Mouse (Mus musculus): Measurements from ENCODE around the gene Itpr3. TPM values are rescaled to one million over a fixed set of nuclear protein-coding genes. Genes with fewer than 3 reads are reported as not detected.

The Itpr3 gene
- total and polyA plus RNA-seq, 3 experiments: 4.6 to 6.7 (median 6.2) TPM

GRCm38 (mm10) chr17:27081868-27082267 lies 24.8 kb downstream of the Itpr3 start:
- intact Hi-C loops (cut with DNase I): no loop called here
- no peak for TF ChIP-seq CTCF (IDR thresholded peaks at IDR 0.05)
- TF ChIP-seq EP300 (IDR thresholded peaks at IDR 0.05; ENCODE audit: insufficient read depth, low read depth, low read length): no peak
- no peak for TF ChIP-seq POLR2A (IDR thresholded peaks at IDR 0.05; ENCODE audit: insufficient read depth, low read depth, low read length)
- DNase-seq: no peak
- H3K4me1 ChIP-seq (ENCODE audit: control insufficient read depth, insufficient read depth, low read length): peaks cover 3% of the 10 kb centered on the region
- H3K9ac ChIP-seq (ENCODE audit: low read depth, low read length): no peak overlapping the region
- H3K27me3 ChIP-seq (ENCODE audit: control insufficient read depth, insufficient read depth, low read length): no peaks in the 10 kb centered on the region
- no peaks in the 10 kb centered on the region for H3K36me3 ChIP-seq (ENCODE audit: control insufficient read depth, insufficient read depth, low read length)
- H3K4me3 ChIP-seq: no peak overlapping the region
- no peak overlapping the region for H3K27ac ChIP-seq
- H3K79me2 ChIP-seq (replicated peaks; ENCODE audit: control insufficient read depth, insufficient read depth, low read length): no peaks in the 10 kb centered on the region
- 89% methylated on average over 5 of the region's 5 CpGs for WGBS

- no peak for DNase-seq
- Histone ChIP-seq H3K27ac (no peak overlapping the region), H3K4me3 (no peak overlapping the region), H3K9ac (ENCODE audit: low read depth, low read length) (no peak overlapping the region), H3K36me3 (ENCODE audit: control insufficient read depth, insufficient read depth, low read length) (no peaks in the 10 kb centered on the region), H3K27me3 (ENCODE audit: control insufficient read depth, insufficient read depth, low read length) (no peaks in the 10 kb centered on the region), H3K4me1 (ENCODE audit: control insufficient read depth, insufficient read depth, low read length) (peaks cover 3% of the 10 kb centered on the region), H3K79me2 (replicated peaks; ENCODE audit: control insufficient read depth, insufficient read depth, low read length) (no peaks in the 10 kb centered on the region)
- intact Hi-C loops (cut with DNase I): no loop called here
- WGBS: 45% methylated on average over 8 of the region's 8 CpGs
- no peak for TF ChIP-seq CTCF (IDR thresholded peaks at IDR 0.05)
- TF ChIP-seq POLR2A (IDR thresholded peaks at IDR 0.05; ENCODE audit: insufficient read depth, low read depth, low read length): no peak
- TF ChIP-seq EP300 (IDR thresholded peaks at IDR 0.05; ENCODE audit: insufficient read depth, low read depth, low read length): no peak
Measured at GRCm38 (mm10) chr17:27082796-27083195, 25.7 kb downstream of the Itpr3 start.

GRCm38 (mm10) chr17:27083601-27084000 lies 26.5 kb downstream of the Itpr3 start:
- Histone ChIP-seq H3K27me3 (ENCODE audit: control insufficient read depth, insufficient read depth, low read length) (no peaks in the 10 kb centered on the region), H3K4me1 (ENCODE audit: control insufficient read depth, insufficient read depth, low read length) (peaks cover 3% of the 10 kb centered on the region), H3K36me3 (ENCODE audit: control insufficient read depth, insufficient read depth, low read length) (no peaks in the 10 kb centered on the region), H3K79me2 (replicated peaks; ENCODE audit: control insufficient read depth, insufficient read depth, low read length) (no peaks in the 10 kb centered on the region), H3K4me3 (no peak overlapping the region), H3K9ac (ENCODE audit: low read depth, low read length) (no peak overlapping the region), H3K27ac (no peak overlapping the region)
- WGBS: 37% methylated on average over 9 of the region's 9 CpGs
- DNase-seq: no peak
- TF ChIP-seq CTCF (IDR thresholded peaks at IDR 0.05) (no peak), EP300 (IDR thresholded peaks at IDR 0.05; ENCODE audit: insufficient read depth, low read depth, low read length) (no peak), POLR2A (IDR thresholded peaks at IDR 0.05; ENCODE audit: insufficient read depth, low read depth, low read length) (no peak)
- intact Hi-C loops (cut with DNase I): no loop called here

DNA sequence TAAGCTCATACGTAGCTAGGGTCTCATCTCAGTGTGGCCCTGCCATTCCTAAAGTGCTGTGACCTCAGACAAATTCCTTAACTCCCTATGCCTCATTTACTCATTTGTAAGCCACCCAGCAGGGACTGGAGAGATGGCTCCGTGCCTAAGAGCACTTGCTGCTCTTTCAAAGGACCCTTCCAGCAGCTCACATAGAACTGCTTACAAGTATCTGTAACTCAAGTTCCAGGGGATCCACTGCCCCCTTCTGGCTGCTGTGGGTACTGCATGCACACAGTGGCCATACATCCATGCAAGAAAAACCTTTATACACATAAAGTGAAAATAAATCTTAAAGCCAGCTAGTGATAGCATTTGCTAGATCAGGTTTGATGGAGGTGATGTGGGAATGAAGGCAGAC lies 28.6 kb downstream of the Itpr3 start:
- Histone ChIP-seq H3K36me3 (ENCODE audit: control insufficient read depth, insufficient read depth, low read length) (no peaks in the 10 kb centered on the region), H3K4me3 (no peak overlapping the region), H3K9ac (ENCODE audit: low read depth, low read length) (no peak overlapping the region), H3K79me2 (replicated peaks; ENCODE audit: control insufficient read depth, insufficient read depth, low read length) (no peaks in the 10 kb centered on the region), H3K27me3 (ENCODE audit: control insufficient read depth, insufficient read depth, low read length) (no peaks in the 10 kb centered on the region), H3K4me1 (ENCODE audit: control insufficient read depth, insufficient read depth, low read length) (no peaks in the 10 kb centered on the region), H3K27ac (no peak overlapping the region)
- 84% methylated on average over 2 of the region's 2 CpGs for WGBS
- TF ChIP-seq EP300 (IDR thresholded peaks at IDR 0.05; ENCODE audit: insufficient read depth, low read depth, low read length) (no peak), POLR2A (IDR thresholded peaks at IDR 0.05; ENCODE audit: insufficient read depth, low read depth, low read length) (no peak), CTCF (IDR thresholded peaks at IDR 0.05) (peak; percentile 86)
- peak; percentile 36 to 63 for DNase-seq
- intact Hi-C loops (cut with DNase I): loop anchor here (1.0 kb wide), 1 partner anchor 53 kb away; no protein-coding TSS in a partner anchor

DNA sequence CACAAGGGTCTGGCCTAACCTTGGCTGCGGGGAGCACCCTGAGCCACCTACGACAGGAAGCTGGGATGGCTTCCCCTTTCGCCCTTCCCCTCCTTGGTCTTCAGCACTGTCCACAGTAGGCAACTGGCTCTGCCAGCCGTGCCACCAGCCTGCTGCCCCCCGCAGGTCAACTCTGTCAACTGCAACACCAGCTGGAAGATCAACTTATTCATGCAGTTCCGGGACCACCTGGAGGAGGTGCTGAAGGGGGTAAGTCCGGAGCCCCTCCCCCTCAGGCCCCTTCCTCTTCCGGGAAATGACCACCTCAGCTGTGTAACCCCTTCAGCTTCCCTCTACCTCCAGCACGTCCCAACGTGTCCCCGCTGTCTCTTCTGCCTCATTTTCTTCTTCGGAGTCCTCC lies 30.3 kb downstream of the Itpr3 start:
- Histone ChIP-seq H3K27ac (no peak overlapping the region), H3K27me3 (ENCODE audit: control insufficient read depth, insufficient read depth, low read length) (no peaks in the 10 kb centered on the region), H3K79me2 (replicated peaks; ENCODE audit: control insufficient read depth, insufficient read depth, low read length) (no peaks in the 10 kb centered on the region), H3K4me3 (no peak overlapping the region), H3K36me3 (ENCODE audit: control insufficient read depth, insufficient read depth, low read length) (no peaks in the 10 kb centered on the region), H3K4me1 (ENCODE audit: control insufficient read depth, insufficient read depth, low read length) (no peaks in the 10 kb centered on the region), H3K9ac (ENCODE audit: low read depth, low read length) (no peak overlapping the region)
- DNase-seq: peak in 1 of 2 experiments; percentile 40
- no peak for TF ChIP-seq EP300 (IDR thresholded peaks at IDR 0.05; ENCODE audit: insufficient read depth, low read depth, low read length)
- peak; percentile 56 for TF ChIP-seq CTCF (IDR thresholded peaks at IDR 0.05)
- TF ChIP-seq POLR2A (IDR thresholded peaks at IDR 0.05; ENCODE audit: insufficient read depth, low read depth, low read length): no peak
- 52% methylated on average over 12 of the region's 12 CpGs for WGBS
- intact Hi-C loops (cut with DNase I): no loop called here

- WGBS: 83% methylated on average over 9 of the region's 9 CpGs
- Histone ChIP-seq H3K27me3 (ENCODE audit: control insufficient read depth, insufficient read depth, low read length) (no peaks in the 10 kb centered on the region), H3K4me3 (no peak overlapping the region), H3K4me1 (ENCODE audit: control insufficient read depth, insufficient read depth, low read length) (no peaks in the 10 kb centered on the region), H3K9ac (ENCODE audit: low read depth, low read length) (no peak overlapping the region), H3K36me3 (ENCODE audit: control insufficient read depth, insufficient read depth, low read length) (no peaks in the 10 kb centered on the region), H3K79me2 (replicated peaks; ENCODE audit: control insufficient read depth, insufficient read depth, low read length) (no peaks in the 10 kb centered on the region), H3K27ac (no peak overlapping the region)
- DNase-seq: no peak
- TF ChIP-seq CTCF (IDR thresholded peaks at IDR 0.05) (no peak), POLR2A (IDR thresholded peaks at IDR 0.05; ENCODE audit: insufficient read depth, low read depth, low read length) (no peak), EP300 (IDR thresholded peaks at IDR 0.05; ENCODE audit: insufficient read depth, low read depth, low read length) (no peak)
- intact Hi-C loops (cut with DNase I): no loop called here
Measured at GRCm38 (mm10) chr17:27090068-27090467, 33.0 kb downstream of the Itpr3 start.

Data from heart, adult 2 months (tissue).